Mouse (Mus musculus) heart, postnatal 10 days (tissue): Measurements from ENCODE around the gene Kif13a. TPM values are rescaled to one million over a fixed set of nuclear protein-coding genes. Genes with fewer than 3 reads are reported as not detected.

Experiments
- DNase-seq, 2 experiments: peaks; one replicate each; pipeline ENCODE4 v3.0.0; 2021
- intact Hi-C: fragments of 180-260 bp; cut with DNase I; formaldehyde crosslinking; loops from one replicate; pipeline ENCODE4 v1.15.1; 2025
- total RNA-seq, 2 experiments: library from RNA; stranded (reverse); gene quantifications; 2 replicates each; pipeline ENCODE4 v1.2.3; 2021

Kif13a gene
- total RNA-seq, 2 experiments from 2014 or later, result 98.7 to 101 TPM

GRCm38 (mm10) chr13:46699372-46699771, 230.3 kb downstream of the Kif13a start:
- intact Hi-C loops, result no loop called here
- DNase-seq, result no peak

Other genes starting within 250 kb of the Kif13a start
- 10 to 100 TPM; 39.2 to 45.0 TPM for gene Nup153, start 201.9 kb downstream of the Kif13a start, total RNA-seq
- gene Nhlrc1, start 85.0 kb upstream of the Kif13a start, total RNA-seq, result 1 to 10 TPM; 5.0 to 5.6 TPM
- gene Kdm1b, start 113.6 kb upstream of the Kif13a start, total RNA-seq, result 1 to 10 TPM; 8.3 to 9.4 TPM
- gene Tpmt, start 114.9 kb upstream of the Kif13a start, total RNA-seq, result 10 to 100 TPM in 1 of 2 experiments, 1 to 10 TPM in 1; 8.1 to 10.0 TPM
- gene Dek, start 176.3 kb upstream of the Kif13a start, total RNA-seq, result 10 to 100 TPM; 57.4 to 59.4 TPM
- 10 to 100 TPM; 15.3 to 23.4 TPM for gene Rnf144b, start 192.8 kb upstream of the Kif13a start, total RNA-seq